Mouse (Mus musculus): ENCODE measurements around the gene Cep44.

Cep44 gene

GRCm38 (mm10) chr8:56550558-56551360, at the start of gene Cep44, which contains the start of gene Fbxo8:
TSS of gene Cep44 (minus strand) at chr8:56551047.
TSS of gene Fbxo8 (plus strand) at chr8:56551090.
- CTCF ChIA-PET: no interaction called here

GRCm38 (mm10) chr8:56591502-56591901, 40.7 kb upstream of the Cep44 start:
- CTCF ChIA-PET: no interaction called here

GRCm38 (mm10) chr8:56591084-56591483, 40.2 kb upstream of the Cep44 start:
- CTCF ChIA-PET: no interaction called here

GRCm38 (mm10) chr8:56589004-56589403, 38.2 kb upstream of the Cep44 start:
- CTCF ChIA-PET: no interaction called here

- CTCF ChIA-PET: interaction anchor here (0.6 kb wide), 1 partner anchor 33 kb away, joined by 3 read pairs; no protein-coding TSS in a partner anchor
These were observed 32.0 kb upstream of the Cep44 start for GRCm38 (mm10) chr8:56582841-56583240.

- CTCF ChIA-PET: no interaction called here
These were observed 30.1 kb upstream of the Cep44 start for GRCm38 (mm10) chr8:56580918-56581317.

- CTCF ChIA-PET: interaction anchor here (0.9 kb wide), 1 partner anchor 10 kb away, joined by 5 read pairs; no protein-coding TSS in a partner anchor
These were observed 16.0 kb upstream of the Cep44 start for GRCm38 (mm10) chr8:56566856-56567255.

GRCm38 (mm10) chr8:56564399-56565047, 13.7 kb upstream of the Cep44 start:
- CTCF ChIA-PET: interaction anchor here (0.7 kb wide), 1 partner anchor 51 kb away, joined by 3 read pairs; no protein-coding TSS in a partner anchor

GRCm38 (mm10) chr8:56552551-56553103, 1.8 kb upstream of the Cep44 start:
- CTCF ChIA-PET: interaction anchor here (0.6 kb wide), 1 partner anchor 1898 kb away, joined by 3 read pairs; no protein-coding TSS in a partner anchor

GRCm38 (mm10) chr8:56552045-56552444, 1.2 kb upstream of the Cep44 start:
- CTCF ChIA-PET: interaction anchor here (0.6 kb wide), 1 partner anchor 1897 kb away, joined by 3 read pairs; no protein-coding TSS in a partner anchor

- CTCF ChIA-PET: no interaction called here
These were observed 560 bp upstream of the Cep44 start for GRCm38 (mm10) chr8:56551361-56551852.

- CTCF ChIA-PET: no interaction called here
These were observed 3.0 kb downstream of the Cep44 start for GRCm38 (mm10) chr8:56547866-56548265.

- CTCF ChIA-PET: no interaction called here
These were observed 10.1 kb downstream of the Cep44 start for GRCm38 (mm10) chr8:56540706-56541105.

GRCm38 (mm10) chr8:56530359-56530758, 20.5 kb downstream of the Cep44 start:
- CTCF ChIA-PET: no interaction called here

GRCm38 (mm10) chr8:56528869-56529268, 22.0 kb downstream of the Cep44 start:
- CTCF ChIA-PET: no interaction called here

GRCm38 (mm10) chr8:56521051-56521450, 29.8 kb downstream of the Cep44 start:
- CTCF ChIA-PET: no interaction called here

GRCm38 (mm10) chr8:56520249-56520648, 30.6 kb downstream of the Cep44 start:
- CTCF ChIA-PET: no interaction called here

GRCm38 (mm10) chr8:56518848-56519247, 32.0 kb downstream of the Cep44 start:
- CTCF ChIA-PET: interaction anchor here (0.7 kb wide), 1 partner anchor 309 kb away, joined by 5 read pairs; no protein-coding TSS in a partner anchor

GRCm38 (mm10) chr8:56508952-56509479, 41.8 kb downstream of the Cep44 start:
- CTCF ChIA-PET: no interaction called here

- CTCF ChIA-PET: no interaction called here
These were observed 42.4 kb downstream of the Cep44 start for GRCm38 (mm10) chr8:56508318-56508951.

- CTCF ChIA-PET: no interaction called here
These were observed 48.9 kb downstream of the Cep44 start for GRCm38 (mm10) chr8:56501911-56502310.

- CTCF ChIA-PET: no interaction called here
These were observed 61.4 kb downstream of the Cep44 start for GRCm38 (mm10) chr8:56489496-56489895.
